Mouse (Mus musculus) MEL (cell line): ENCODE results near the gene Gm29797.

ENCODE experiments used
- CTCF ChIP-seq, 3 experiments: IDR thresholded peaks in 2 of 3; conservative IDR thresholded peaks in 1 of 3; 2 replicates each; pipeline ENCODE4 v1.5.1; 2011 to 2012; ENCODE audit warnings: low read length in 3 of 3, low read depth in 2 of 3, mild to moderate bottlenecking in 2 of 3, improper control_type of control experiment in 1 of 3, inconsistent platforms in 1 of 3, mixed read lengths in 1 of 3, moderate library complexity in 1 of 3; ENCODE audit not compliant: control insufficient read depth in 1 of 3, insufficient read depth in 1 of 3, poor library complexity in 1 of 3, severe bottlenecking in 1 of 3
- EP300 ChIP-seq, 2 experiments: IDR thresholded peaks; 2 replicates each; pipeline ENCODE4 v1.6.1; 2011; ENCODE audit warnings: improper control_type of control experiment in 2 of 2, low read length in 2 of 2, low read depth in 1 of 2, mild to moderate bottlenecking in 1 of 2
- POLR2A ChIP-seq, 2 experiments: IDR thresholded peaks; 2 replicates each; pipeline ENCODE4 v1.6.1; 2011 to 2012; ENCODE audit warnings: low read length in 2 of 2, mild to moderate bottlenecking in 2 of 2, control low read depth in 1 of 2, improper control_type of control experiment in 1 of 2, low read depth in 1 of 2, moderate library complexity in 1 of 2; ENCODE audit not compliant: control insufficient read depth in 1 of 2, insufficient read depth in 1 of 2, poor library complexity in 1 of 2
- RCOR1 ChIP-seq: IDR thresholded peaks from 2 replicates; pipeline ENCODE4 v1.6.1; 2012; ENCODE audit warnings: low read depth, mild to moderate bottlenecking, inconsistent platforms, low read length, improper control_type of control experiment
- TCF12 ChIP-seq: IDR thresholded peaks from 2 replicates; pipeline ENCODE4 v1.6.1; 2014; ENCODE audit warnings: low read depth, mild to moderate bottlenecking, inconsistent platforms, low read length, improper control_type of control experiment, moderate library complexity
- USF2 ChIP-seq, 2 experiments: IDR thresholded peaks; 2 replicates each; pipeline ENCODE4 v1.6.1; 2011 to 2012; ENCODE audit warnings: improper control_type of control experiment in 2 of 2, low read length in 2 of 2, borderline replicate concordance in 1 of 2, inconsistent platforms in 1 of 2, low read depth in 1 of 2, mild to moderate bottlenecking in 1 of 2; ENCODE audit not compliant: insufficient read depth in 1 of 2

DNA sequence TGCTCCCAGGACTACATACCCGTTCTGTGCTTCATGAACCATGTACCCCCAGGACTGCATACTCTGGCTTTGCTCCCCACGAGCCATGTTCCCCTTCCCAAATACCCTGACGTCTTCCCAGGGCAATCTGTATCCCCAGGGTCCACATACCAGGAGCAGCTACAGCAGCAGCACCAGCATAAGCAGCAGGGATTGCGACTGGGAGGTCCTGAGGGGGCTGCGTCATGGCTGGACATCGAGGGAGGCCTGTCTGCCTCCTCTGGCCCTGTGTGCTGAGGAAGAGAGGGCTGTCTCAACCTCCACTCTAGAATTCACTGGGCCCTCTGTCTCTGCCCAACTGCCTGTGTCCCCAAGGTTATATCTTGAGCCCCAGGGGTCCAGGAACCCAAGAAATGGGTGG is 34.2 kb downstream of the Gm29797 start:
- TF ChIP-seq POLR2A (IDR thresholded peaks at IDR 0.05; ENCODE audit: control insufficient read depth in 1 of 2, insufficient read depth in 1 of 2, low read depth in 1 of 2, low read length in 2 of 2, poor library complexity in 1 of 2) (no peak), TCF12 (no peak), CTCF (IDR thresholded peaks at IDR 0.05 in 2 of 3, conservative IDR thresholded peaks at IDR 0.05 in 1 of 3; ENCODE audit: control insufficient read depth in 1 of 3, insufficient read depth in 1 of 3, low read depth in 2 of 3, low read length in 3 of 3, poor library complexity in 1 of 3, severe bottlenecking in 1 of 3) (no peak), USF2 (IDR thresholded peaks at IDR 0.05; ENCODE audit: borderline replicate concordance in 1 of 2, insufficient read depth in 1 of 2, low read depth in 1 of 2, low read length in 2 of 2) (no peak), EP300 (IDR thresholded peaks at IDR 0.05; ENCODE audit: low read depth in 1 of 2, low read length in 2 of 2) (no peak), RCOR1 (no peak)
